Mouse (Mus musculus) myocyte (in vitro differentiated cells): Measurements from ENCODE around the gene Irf6. TPM values are rescaled to one million over a fixed set of nuclear protein-coding genes. Genes with fewer than 3 reads are reported as not detected.
A peak's percentile ranks its signal among the peaks of the same experiment; 100 is the strongest.

ENCODE experiments used
- H3K27me3 ChIP-seq: one replicate; pipeline ENCODE4 v1.6.1; 2011; ENCODE audit not compliant: control insufficient read depth, insufficient read depth, insufficient read length
- H3K36me3 ChIP-seq: one replicate; pipeline ENCODE4 v1.6.1; 2011; ENCODE audit not compliant: control insufficient read depth, insufficient read depth
- H3K4me2 ChIP-seq: one replicate; pipeline ENCODE4 v1.6.1; 2011; ENCODE audit warnings: low read depth, control low read depth
- H3K4me3 ChIP-seq: one replicate; pipeline ENCODE4 v1.5.1; 2011; ENCODE audit warnings: mild to moderate bottlenecking, control low read depth, moderate library complexity
- H3K79me2 ChIP-seq: one replicate; pipeline ENCODE4 v1.6.1; 2011; ENCODE audit not compliant: control insufficient read depth, insufficient read depth
- H3ac ChIP-seq: one replicate; pipeline ENCODE4 v1.6.1; 2011; ENCODE audit not compliant: control insufficient read depth, insufficient read length
- CEBPB ChIP-seq: IDR thresholded peaks from 2 replicates; pipeline ENCODE4 v1.6.1; 2011; ENCODE audit warnings: mild to moderate bottlenecking, moderate library complexity; ENCODE audit not compliant: poor library complexity, insufficient read depth, severe bottlenecking
- E2F4 ChIP-seq: IDR thresholded peaks from one replicate; pipeline ENCODE4 v1.6.1; 2011; ENCODE audit warnings: mild to moderate bottlenecking, control low read depth, moderate library complexity; ENCODE audit not compliant: insufficient read depth
- MAX ChIP-seq: IDR thresholded peaks from one replicate; pipeline ENCODE4 v1.6.1; 2011; ENCODE audit warnings: low read depth, mild to moderate bottlenecking, control low read depth
- MYOD1 ChIP-seq, 3 experiments: IDR thresholded peaks; one replicate each; pipeline ENCODE4 v1.6.1; 2011; ENCODE audit warnings: control low read depth in 2 of 3, low read depth in 2 of 3, mild to moderate bottlenecking in 2 of 3, moderate library complexity in 1 of 3; ENCODE audit not compliant: insufficient read length in 2 of 3, control insufficient read depth in 1 of 3
- MYOG ChIP-seq, 3 experiments: IDR thresholded peaks; one replicate each; pipeline ENCODE4 v1.6.1; 2011; ENCODE audit warnings: control low read depth in 2 of 3, low read depth in 2 of 3, mild to moderate bottlenecking in 2 of 3; ENCODE audit not compliant: insufficient read length in 2 of 3, control insufficient read depth in 1 of 3, insufficient read depth in 1 of 3
- POLR2A ChIP-seq: IDR thresholded peaks from one replicate; pipeline ENCODE4 v1.6.1; 2011; ENCODE audit warnings: low read depth, mild to moderate bottlenecking, control low read depth, moderate library complexity; ENCODE audit not compliant: insufficient read length
- POLR2AphosphoS2 ChIP-seq: IDR thresholded peaks from one replicate; pipeline ENCODE4 v1.6.1; 2011; ENCODE audit warnings: low read depth, control low read depth; ENCODE audit not compliant: insufficient read length
- REST ChIP-seq: IDR thresholded peaks from one replicate; pipeline ENCODE4 v1.6.1; 2011; ENCODE audit warnings: mild to moderate bottlenecking, control low read depth, moderate library complexity; ENCODE audit not compliant: insufficient read depth, insufficient read length
- SRF ChIP-seq: IDR thresholded peaks from one replicate; pipeline ENCODE4 v1.6.1; 2011; ENCODE audit warnings: low read depth; ENCODE audit not compliant: control insufficient read depth, insufficient read length
- TCF12 ChIP-seq: IDR thresholded peaks from one replicate; pipeline ENCODE4 v1.6.1; 2011; ENCODE audit warnings: mild to moderate bottlenecking, control low read depth; ENCODE audit not compliant: poor library complexity, insufficient read depth, severe bottlenecking
- TCF3 ChIP-seq: IDR thresholded peaks from one replicate; pipeline ENCODE4 v1.6.1; 2011; ENCODE audit warnings: low read depth, control low read depth; ENCODE audit not compliant: insufficient read length
- USF1 ChIP-seq: IDR thresholded peaks from one replicate; pipeline ENCODE4 v1.6.1; 2011; ENCODE audit warnings: low read depth, mild to moderate bottlenecking, control low read depth, moderate library complexity
- polyA plus RNA-seq: library from polyadenylated mRNA; unstranded; fragments of >200 nt; fragmentation: generic; extraction: Trizol; gene quantifications from one replicate; pipeline ENCODE4 v1.2.1, GENCODE M21; 2012; ENCODE audit warnings: missing spikeins

Gene Irf6
- polyA plus RNA-seq, 1 experiment, result 0.73 TPM

- no peak overlapping the region for H3K4me2 ChIP-seq
- no peaks in the 10 kb centered on the region for H3K36me3 ChIP-seq
- H3K79me2 ChIP-seq, result no peaks in the 10 kb centered on the region
- no peak overlapping the region for H3K4me3 ChIP-seq
- H3ac ChIP-seq, result no peak overlapping the region
- H3K27me3 ChIP-seq, result peaks cover 10% of the 10 kb centered on the region
- TF ChIP-seq POLR2AphosphoS2 (no peak), E2F4 (no peak), MAX (no peak), SRF (no peak), TCF3 (no peak)
These were observed 16.9 kb downstream of the Irf6 start for GRCm38 (mm10) chr1:193169856-193170255.

- Histone ChIP-seq H3K79me2 (no peaks in the 10 kb centered on the region), H3K27me3 (no peaks in the 10 kb centered on the region), H3ac (peak overlapping the region; percentile 50), H3K36me3 (no peaks in the 10 kb centered on the region), H3K4me2 (peak overlapping the region; percentile 98), H3K4me3 (peak overlapping the region; percentile 85)
- TF ChIP-seq MYOD1 (IDR thresholded peaks at IDR 0.05; ENCODE audit: control insufficient read depth in 1 of 3, insufficient read length in 2 of 3, low read depth in 2 of 3), result peak in 1 of 3 experiments; percentile 18
- no peak for TF ChIP-seq CEBPB
- no peak for TF ChIP-seq TCF12
- TF ChIP-seq POLR2AphosphoS2, result peak; percentile 92
- no peak for TF ChIP-seq TCF3
- no peak for TF ChIP-seq E2F4
- peak in 1 of 3 experiments; percentile 19 for TF ChIP-seq MYOG (IDR thresholded peaks at IDR 0.05; ENCODE audit: control insufficient read depth in 1 of 3, insufficient read depth in 1 of 3, insufficient read length in 2 of 3, low read depth in 2 of 3)
- no peak for TF ChIP-seq USF1
- TF ChIP-seq MAX, result no peak
- TF ChIP-seq REST, result peak; percentile 39
- TF ChIP-seq POLR2A, result peak; percentile 97
- peak; percentile 34 for TF ChIP-seq SRF
These were observed 20.3 kb downstream of the Irf6 start for GRCm38 (mm10) chr1:193172991-193173809.

DNA sequence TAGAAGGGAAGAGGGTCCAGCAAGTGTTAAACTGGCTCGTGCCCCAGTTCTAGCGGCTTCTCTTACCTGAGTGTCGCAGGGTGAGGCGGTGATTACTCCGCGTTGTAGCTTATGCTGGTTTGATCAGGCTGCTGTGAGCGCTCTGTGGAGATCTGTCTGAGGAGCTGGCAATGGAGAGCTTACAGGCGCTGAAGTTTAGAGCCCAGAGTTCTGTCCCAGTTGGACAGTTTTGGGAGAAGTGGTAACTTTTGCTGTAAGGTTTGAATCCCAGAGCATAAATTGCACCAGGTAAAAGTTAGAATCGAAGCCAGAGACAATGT is 20.9 kb downstream of the Irf6 start:
- peak overlapping the region; percentile 85 for H3K4me3 ChIP-seq
- H3K36me3 ChIP-seq, result no peaks in the 10 kb centered on the region
- TF ChIP-seq MYOG (IDR thresholded peaks at IDR 0.05; ENCODE audit: control insufficient read depth in 1 of 3, insufficient read depth in 1 of 3, insufficient read length in 2 of 3, low read depth in 2 of 3) (no peak), TCF3 (no peak), SRF (no peak), MAX (no peak), E2F4 (no peak), TCF12 (no peak), USF1 (no peak), POLR2AphosphoS2 (no peak), POLR2A (no peak), REST (no peak), CEBPB (no peak), MYOD1 (IDR thresholded peaks at IDR 0.05; ENCODE audit: control insufficient read depth in 1 of 3, insufficient read length in 2 of 3, low read depth in 2 of 3) (no peak)
- H3K79me2 ChIP-seq, result no peaks in the 10 kb centered on the region
- H3K27me3 ChIP-seq, result no peaks in the 10 kb centered on the region
- peak overlapping the region; percentile 50 for H3ac ChIP-seq
- H3K4me2 ChIP-seq, result peak overlapping the region; percentile 88

- Histone ChIP-seq H3K79me2 (no peaks in the 10 kb centered on the region), H3ac (peak overlapping the region; percentile 50), H3K27me3 (no peaks in the 10 kb centered on the region), H3K36me3 (no peaks in the 10 kb centered on the region), H3K4me2 (peak overlapping the region; percentile 88), H3K4me3 (peak overlapping the region; percentile 85)
- TF ChIP-seq E2F4 (no peak), MYOG (IDR thresholded peaks at IDR 0.05; ENCODE audit: control insufficient read depth in 1 of 3, insufficient read depth in 1 of 3, insufficient read length in 2 of 3, low read depth in 2 of 3) (peak; percentile 23 to 92 (median 65)), CEBPB (no peak), REST (no peak), USF1 (no peak), POLR2A (no peak), SRF (no peak), MAX (no peak), POLR2AphosphoS2 (no peak), TCF3 (peak; percentile 50), MYOD1 (IDR thresholded peaks at IDR 0.05; ENCODE audit: control insufficient read depth in 1 of 3, insufficient read length in 2 of 3, low read depth in 2 of 3) (peak in 2 of 3 experiments; percentile 84), TCF12 (peak; percentile 9)
These were observed 21.3 kb downstream of the Irf6 start for GRCm38 (mm10) chr1:193174143-193174733.
